Mouse (Mus musculus) R1 (cell line): ENCODE data around the gene Zfp746.

Experiments
- DNase-seq: peaks from one replicate; pipeline ENCODE4 v3.0.0-alpha.2; 2018; ENCODE audit warnings: low read depth, low spot score

Gene Zfp746

DNA sequence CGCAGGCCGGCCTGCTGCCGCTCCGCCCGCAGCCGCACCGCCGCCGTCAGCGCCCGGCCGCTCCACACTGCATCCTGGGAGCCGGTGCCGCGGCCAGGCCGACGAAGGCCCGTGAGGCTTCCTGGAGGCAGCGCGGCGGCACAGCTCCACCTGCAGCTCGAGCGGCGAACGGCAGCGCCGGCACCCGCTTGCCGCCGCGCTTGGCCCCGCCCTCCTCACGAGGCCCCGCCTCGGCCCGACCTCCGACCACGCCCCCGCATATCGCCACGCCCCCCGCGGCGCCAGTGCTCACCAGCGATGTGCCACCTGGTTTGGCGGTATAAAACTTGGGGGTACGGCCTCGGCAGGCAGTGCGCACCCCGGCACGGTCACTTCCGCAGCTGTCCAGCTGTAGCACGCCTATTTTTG is at the start of gene Zfp746:
Zfp746 (minus strand) TSS at position 123 of the 408 bp plus-strand sequence.
- peak; percentile 82 for DNase-seq

DNA sequence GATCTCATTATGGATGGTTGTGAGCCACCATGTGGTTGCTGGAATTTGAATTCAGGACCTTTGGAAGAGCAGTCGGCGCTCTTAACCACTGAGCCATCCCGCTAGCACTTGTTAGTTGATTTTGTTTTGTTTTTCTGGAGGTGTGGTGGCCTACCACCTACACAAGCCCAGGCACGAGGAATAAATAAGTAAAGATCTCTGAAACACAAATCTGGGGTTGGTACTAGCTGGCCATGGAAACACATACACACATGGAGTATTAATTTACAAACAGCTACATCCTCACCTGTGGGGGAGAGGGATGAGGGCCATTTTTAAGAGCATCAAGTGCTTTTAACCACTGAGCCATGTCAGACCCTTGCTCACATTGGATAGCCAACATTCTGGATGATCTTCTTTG is 34.7 kb upstream of the Zfp746 start:
- peak; percentile 76 for DNase-seq

DNA sequence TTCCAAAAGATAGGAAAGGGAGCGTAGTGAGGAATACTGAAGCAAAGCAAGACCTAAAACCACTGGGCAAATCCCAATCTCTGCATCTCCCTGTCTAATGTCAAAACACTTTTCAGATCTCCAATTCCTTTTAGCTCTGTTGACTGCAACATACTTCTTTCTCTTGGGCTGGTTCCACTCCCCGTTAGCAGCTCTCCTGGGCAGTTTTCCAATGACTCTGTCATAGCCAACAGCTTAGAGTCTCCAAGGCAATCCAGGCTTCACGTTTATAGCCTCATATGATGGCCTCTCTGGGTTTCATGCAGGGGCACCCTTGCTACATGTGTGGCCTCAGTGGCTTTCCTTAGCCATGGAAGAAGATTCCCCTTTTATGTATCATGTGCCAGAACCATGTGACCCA is 29.6 kb upstream of the Zfp746 start:
- no peak for DNase-seq

GRCm38 (mm10) chr6:48086957-48087715 is 743 bp upstream of the Zfp746 start:
- peak; percentile 58 for DNase-seq

DNA sequence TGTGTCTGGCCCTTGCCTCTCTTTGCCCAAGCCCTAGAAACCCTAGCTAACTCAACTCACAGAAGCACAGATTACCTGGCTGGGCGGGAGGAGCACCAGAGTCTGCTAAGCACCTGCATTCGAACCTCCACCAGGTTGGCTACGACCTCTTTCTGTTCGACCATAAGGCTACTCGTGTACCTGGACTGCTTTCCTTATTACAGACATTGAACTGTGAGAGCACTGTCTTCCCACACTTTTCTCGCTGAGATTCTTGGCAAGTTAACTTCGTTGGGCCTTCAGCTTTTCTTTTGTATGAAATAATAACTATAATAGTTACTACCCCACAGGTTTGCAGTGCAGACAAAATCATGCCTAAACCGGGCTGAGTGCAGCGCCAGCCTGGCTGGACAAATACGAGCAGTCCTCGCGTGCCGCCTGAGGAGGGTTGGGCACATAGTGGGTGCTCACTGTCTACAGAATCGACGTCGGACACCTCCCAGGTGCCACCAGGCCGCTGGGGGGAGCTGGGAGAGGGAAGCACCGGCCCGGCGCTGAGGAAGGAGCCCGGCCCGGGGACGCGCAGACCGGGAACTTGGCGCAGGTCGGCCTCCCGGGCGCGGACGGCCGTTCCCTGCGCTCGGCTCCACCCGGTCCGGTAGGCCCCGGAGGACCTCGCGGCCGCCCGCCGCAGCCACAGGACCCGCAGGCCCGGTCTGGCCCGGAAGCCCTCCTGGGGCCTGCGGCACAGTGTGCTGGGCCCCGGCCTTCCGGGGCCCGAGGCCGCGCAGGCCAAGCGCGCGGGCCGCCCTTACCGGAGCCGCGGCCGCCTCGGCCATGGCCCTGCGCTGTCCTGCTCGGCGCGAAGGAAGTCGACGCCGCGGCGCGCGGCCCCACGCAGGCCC is 630 bp downstream of the Zfp746 start:
- DNase-seq = peak; percentile 67

DNA sequence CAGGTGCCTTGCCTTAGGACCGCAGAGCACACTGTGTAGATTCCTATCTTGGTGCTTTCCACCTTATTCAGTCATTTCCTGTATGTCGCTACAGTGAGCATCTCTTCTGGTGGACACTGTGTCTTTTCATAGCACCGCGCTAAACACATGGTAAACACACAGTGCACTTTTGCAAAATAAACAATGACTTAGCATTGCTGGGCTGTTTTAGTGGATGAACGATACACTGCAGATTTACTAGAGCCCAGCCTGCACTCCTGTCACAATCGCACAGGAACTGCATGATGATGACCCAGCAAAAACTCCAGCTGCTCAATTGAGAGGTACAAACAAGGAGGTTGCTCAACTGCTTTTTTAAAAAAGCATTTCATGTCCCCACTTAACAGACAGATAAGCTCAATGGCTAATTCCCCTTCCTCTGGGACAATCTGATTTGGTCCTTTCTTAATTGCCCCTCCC is 2.6 kb downstream of the Zfp746 start:
- DNase-seq = no peak

DNA sequence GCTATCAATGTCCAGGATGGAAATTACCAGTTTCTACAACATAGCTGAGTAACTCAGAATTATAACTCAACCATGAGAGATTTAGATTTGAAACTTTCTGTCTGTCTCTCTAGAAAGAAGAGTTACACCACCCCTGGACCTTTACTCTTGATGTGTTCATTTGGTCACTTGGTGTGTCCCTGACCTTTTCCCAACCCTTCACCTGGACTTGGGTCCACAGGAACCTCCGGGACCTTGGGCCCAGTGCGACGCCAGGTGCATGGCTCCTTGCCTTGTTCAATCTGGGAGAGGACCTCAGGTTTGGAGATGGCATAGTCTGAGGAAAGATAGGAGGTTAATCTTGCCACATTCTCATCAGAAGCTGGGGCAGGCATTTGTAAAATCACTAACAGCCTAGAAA is 4.4 kb downstream of the Zfp746 start:
- no peak for DNase-seq

DNA sequence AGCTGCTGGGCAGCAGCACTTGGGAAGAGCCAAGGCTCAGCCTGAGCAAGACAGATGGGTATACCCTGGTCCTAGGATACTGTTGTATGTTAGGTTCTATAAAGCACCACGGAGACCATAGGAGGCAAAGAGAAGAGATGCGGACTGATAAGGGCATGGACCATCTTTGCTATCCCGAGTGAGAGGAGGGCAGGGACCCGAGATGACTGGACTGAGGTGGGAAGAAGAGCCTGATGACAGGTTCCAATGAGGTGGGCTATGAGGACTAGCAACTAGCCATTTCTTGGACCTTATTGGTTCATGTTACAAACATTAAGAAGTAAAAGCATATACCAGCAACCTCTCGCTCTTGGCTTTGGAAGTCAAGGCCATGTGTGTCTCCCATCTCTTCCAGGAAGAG is 5.4 kb downstream of the Zfp746 start:
- no peak for DNase-seq

DNA sequence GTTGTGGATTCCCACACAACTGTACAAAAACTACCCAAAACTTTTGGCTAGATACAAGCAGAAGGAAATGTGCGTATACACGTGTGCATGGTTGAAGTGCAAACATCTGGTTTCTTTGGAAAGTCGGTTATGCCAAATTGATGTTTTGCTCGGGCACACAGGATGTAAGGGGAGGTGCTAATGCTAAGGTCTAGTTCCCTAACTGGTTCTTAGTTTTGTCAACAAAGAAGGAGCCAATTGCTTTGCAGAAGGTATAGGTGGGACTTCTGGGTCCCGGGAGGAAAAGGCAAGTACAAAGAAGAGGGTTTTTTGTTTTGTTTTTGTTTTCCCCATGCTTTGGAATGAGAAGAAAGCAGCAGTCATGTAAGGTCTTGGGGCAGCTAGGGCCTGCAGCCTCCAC is 13.1 kb downstream of the Zfp746 start:
- DNase-seq = no peak

DNA sequence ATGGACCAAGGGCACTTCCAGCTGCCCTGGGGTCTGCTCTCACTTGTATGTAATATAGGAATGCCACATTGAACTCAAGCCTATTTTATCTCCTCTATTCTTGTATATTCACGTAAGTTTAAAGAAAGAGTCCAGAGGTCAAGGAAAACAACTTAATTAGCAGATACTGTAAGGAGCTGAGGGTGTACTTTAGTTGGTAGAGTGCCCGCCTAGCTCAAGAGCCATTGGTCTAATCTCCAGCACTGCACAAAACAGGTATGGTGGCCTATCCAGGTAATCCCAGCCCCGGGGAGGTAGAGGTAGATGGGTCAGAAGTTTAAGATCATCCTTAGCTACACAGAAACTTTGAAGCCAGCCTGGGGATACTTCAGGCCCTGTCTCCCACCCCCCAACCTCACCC is 18.9 kb downstream of the Zfp746 start:
- DNase-seq = no peak

- DNase-seq = peak; percentile 82
These were observed 20.8 kb downstream of the Zfp746 start for GRCm38 (mm10) chr6:48065587-48066075.

GRCm38 (mm10) chr6:48064451-48064850 is 21.9 kb downstream of the Zfp746 start:
- DNase-seq = peak; percentile 71

- DNase-seq = peak; percentile 62
These were observed 22.5 kb downstream of the Zfp746 start for GRCm38 (mm10) chr6:48063940-48064339.

- no peak for DNase-seq
These were observed 25.5 kb downstream of the Zfp746 start for GRCm38 (mm10) chr6:48060895-48061294.

GRCm38 (mm10) chr6:48060421-48060820 is 26.0 kb downstream of the Zfp746 start:
- DNase-seq = no peak

GRCm38 (mm10) chr6:48052136-48052535 is 34.3 kb downstream of the Zfp746 start:
- DNase-seq = no peak

DNA sequence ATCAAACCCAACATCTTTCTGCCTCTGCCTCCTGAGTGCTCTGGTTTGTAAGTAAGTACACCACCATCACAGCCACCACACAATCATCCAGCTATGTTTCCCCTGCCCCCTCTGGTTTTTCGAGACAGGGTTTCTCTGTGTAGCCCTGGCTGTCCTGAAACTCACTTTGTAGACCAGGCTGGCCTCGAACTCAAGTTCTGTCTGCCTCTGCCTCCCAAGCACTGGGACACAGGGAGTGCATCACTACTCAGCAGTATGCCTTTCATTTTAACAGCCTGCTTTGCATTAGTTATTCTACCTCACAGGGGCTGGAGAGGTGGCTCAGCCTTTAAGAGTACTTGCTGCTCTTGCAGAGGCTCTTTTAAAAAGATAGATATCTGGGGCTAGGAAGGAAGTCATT is 34.7 kb downstream of the Zfp746 start:
- DNase-seq = no peak

- DNase-seq = no peak
These were observed 36.9 kb downstream of the Zfp746 start for GRCm38 (mm10) chr6:48049273-48050065.

DNA sequence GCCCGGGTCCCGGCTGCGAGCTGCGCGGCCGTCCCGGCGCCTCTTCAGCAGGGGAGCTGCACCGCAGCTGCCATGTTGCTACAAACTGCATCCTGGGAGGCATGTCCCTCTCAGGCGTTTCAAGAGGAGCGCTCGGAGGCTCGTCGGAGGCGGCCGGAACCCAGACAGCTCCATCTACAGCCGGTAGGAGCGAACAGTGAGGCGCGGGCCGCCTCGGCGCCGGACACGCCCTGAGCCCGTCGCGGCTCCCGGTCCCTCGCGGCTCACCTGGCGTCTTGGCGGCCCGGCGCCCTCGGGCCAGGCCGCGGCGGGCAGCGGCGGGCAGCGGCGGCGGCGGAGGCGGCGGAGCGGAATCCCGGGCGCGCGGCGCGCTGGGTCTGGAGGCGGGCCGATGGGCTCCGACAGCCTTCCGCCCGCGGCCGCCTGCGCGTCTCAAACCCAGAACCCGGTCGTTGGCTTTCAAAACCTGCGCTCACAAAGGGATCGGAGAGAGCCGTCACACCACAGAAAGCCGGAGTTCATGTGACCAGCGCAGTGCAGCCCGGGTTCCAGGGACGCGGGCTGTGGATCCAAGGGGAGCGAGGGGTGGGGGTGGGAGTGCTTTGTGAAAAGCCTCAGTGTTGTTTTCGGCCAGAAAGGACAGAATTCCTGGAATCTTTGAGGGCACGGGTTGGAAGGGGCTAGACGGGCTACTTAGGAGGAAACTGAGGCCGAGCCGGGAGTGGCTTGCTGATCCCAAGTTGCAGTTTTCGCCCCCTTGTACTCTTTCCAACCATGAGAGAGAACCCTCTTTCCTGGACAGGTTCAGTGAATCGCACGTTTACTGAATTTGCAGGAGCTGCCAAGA is 37.7 kb downstream of the Zfp746 start, which contains the start of gene Zfp777:
Zfp777 (minus strand) TSS at position 486 of the 847 bp plus-strand sequence.
- DNase-seq = peak; percentile 87
